Mouse (Mus musculus): ENCODE data around the gene Sphk1.

- TF ChIP-seq CTCF (conservative IDR thresholded peaks at IDR 0.05; ENCODE audit: low read length) (no peak), POU5F1 (IDR thresholded peaks at IDR 0.05; ENCODE audit: borderline replicate concordance, low read length) (no peak), NANOG (IDR thresholded peaks at IDR 0.05; ENCODE audit: borderline replicate concordance, low read length) (no peak)
Observed at GRCm38 (mm10) chr11:116531371-116532191, 856 bp downstream of the Sphk1 start.

Data from E14TG2a.4 (cell line).